Mouse (Mus musculus): Measurements from ENCODE around the gene Slc35d3. TPM values are rescaled to one million over a fixed set of nuclear protein-coding genes. Genes with fewer than 3 reads are reported as not detected.

Gene Slc35d3
- total and polyA plus RNA-seq, 2 experiments from 2014 or later, result 2.9 to 4.5 TPM

- Histone ChIP-seq H3K9ac (replicated peaks; ENCODE audit: low read length) (no peak overlapping the region), H3K4me2 (ENCODE audit: low read depth, low read length) (no peak overlapping the region), H3K27ac (no peak overlapping the region), H3K27me3 (ENCODE audit: insufficient read depth, low read length) (peaks cover 10% of the 10 kb centered on the region), H3K9me3 (ENCODE audit: low read length) (no peaks in the 10 kb centered on the region), H3K4me1 (ENCODE audit: insufficient read depth, low read length) (0 out of 2 replicates have a peak, but pooled peaks cover 7% of the 10 kb centered on the region), H3K36me3 (ENCODE audit: insufficient read depth, low read length) (no peaks in the 10 kb centered on the region; the same call in 1 of the 2 replicates), H3K4me3 (ENCODE audit: low read length) (no peak overlapping the region)
- TF ChIP-seq CTCF (IDR thresholded peaks at IDR 0.05; ENCODE audit: low read depth), result no peak
- no peak for DNase-seq (ENCODE audit: low spot score)
- ATAC-seq, result no peak
- 87% methylated on average over 7 of the region's 7 CpGs for WGBS
These were observed 4.5 kb upstream of the Slc35d3 start for GRCm38 (mm10) chr10:19855597-19856306.

- Histone ChIP-seq H3K9me3 (ENCODE audit: low read length) (no peaks in the 10 kb centered on the region), H3K9ac (replicated peaks; ENCODE audit: low read length) (no peak overlapping the region), H3K4me1 (ENCODE audit: insufficient read depth, low read length) (peaks cover 11% of the 10 kb centered on the region; the same call in 1 of the 2 replicates), H3K27ac (no peak overlapping the region), H3K4me2 (ENCODE audit: low read depth, low read length) (no peak overlapping the region), H3K4me3 (ENCODE audit: low read length) (no peak overlapping the region), H3K36me3 (ENCODE audit: insufficient read depth, low read length) (no peaks in the 10 kb centered on the region), H3K27me3 (ENCODE audit: insufficient read depth, low read length) (peaks cover 24% of the 10 kb centered on the region)
- DNase-seq (ENCODE audit: low spot score), result no peak
- WGBS, result 74% methylated on average over 2 of the region's 2 CpGs
- no peak for TF ChIP-seq CTCF (IDR thresholded peaks at IDR 0.05; ENCODE audit: low read depth)
- ATAC-seq, result no peak
These were observed 2.4 kb upstream of the Slc35d3 start for GRCm38 (mm10) chr10:19853609-19854008.

GRCm38 (mm10) chr10:19852776-19853175 lies 1.5 kb upstream of the Slc35d3 start:
- Histone ChIP-seq H3K27me3 (ENCODE audit: insufficient read depth, low read length) (peaks cover 24% of the 10 kb centered on the region), H3K36me3 (ENCODE audit: insufficient read depth, low read length) (no peaks in the 10 kb centered on the region), H3K4me3 (ENCODE audit: low read length) (no peak overlapping the region), H3K9me3 (ENCODE audit: low read length) (no peaks in the 10 kb centered on the region), H3K27ac (no peak overlapping the region), H3K4me2 (ENCODE audit: low read depth, low read length) (no peak overlapping the region), H3K9ac (replicated peaks; ENCODE audit: low read length) (no peak overlapping the region), H3K4me1 (ENCODE audit: insufficient read depth, low read length) (peaks cover 11% of the 10 kb centered on the region; the same call in 1 of the 2 replicates)
- no peak for TF ChIP-seq CTCF (IDR thresholded peaks at IDR 0.05; ENCODE audit: low read depth)
- ATAC-seq (no peak), DNase-seq (ENCODE audit: low spot score) (no peak)
- 34% methylated on average over 6 of the region's 6 CpGs for WGBS

- peaks cover 11% of the 10 kb centered on the region; the same call in 1 of the 2 replicates for H3K4me1 ChIP-seq (ENCODE audit: insufficient read depth, low read length)
- peak overlapping the region; percentile 44 for H3K9ac ChIP-seq (replicated peaks; ENCODE audit: low read length)
- no peaks in the 10 kb centered on the region for H3K9me3 ChIP-seq (ENCODE audit: low read length)
- no peaks in the 10 kb centered on the region for H3K36me3 ChIP-seq (ENCODE audit: insufficient read depth, low read length)
- H3K4me2 ChIP-seq (ENCODE audit: low read depth, low read length), result peak overlapping the region; percentile 100
- under 1% methylated on average over 36 of the region's 36 CpGs for WGBS
- H3K27ac ChIP-seq, result peak overlapping the region; percentile 32; the same call in 1 of the 2 replicates
- ATAC-seq (peak; percentile 41), DNase-seq (ENCODE audit: low spot score) (peak; percentile 43)
- TF ChIP-seq CTCF (IDR thresholded peaks at IDR 0.05; ENCODE audit: low read depth), result no peak
- peaks cover 24% of the 10 kb centered on the region for H3K27me3 ChIP-seq (ENCODE audit: insufficient read depth, low read length)
- peak overlapping the region; percentile 60 for H3K4me3 ChIP-seq (ENCODE audit: low read length)
These were observed 688 bp downstream of the Slc35d3 start for GRCm38 (mm10) chr10:19850544-19850997.

GRCm38 (mm10) chr10:19849771-19850365 lies 1.4 kb downstream of the Slc35d3 start:
- peaks cover 24% of the 10 kb centered on the region for H3K27me3 ChIP-seq (ENCODE audit: insufficient read depth, low read length)
- peak; percentile 46 for ATAC-seq
- H3K27ac ChIP-seq, result 0 out of 2 replicates have a peak overlapping the region, but pooled peaks have one; percentile 32
- H3K9me3 ChIP-seq (ENCODE audit: low read length), result no peaks in the 10 kb centered on the region
- H3K4me2 ChIP-seq (ENCODE audit: low read depth, low read length), result peak overlapping the region; percentile 100
- WGBS, result 0% methylated on average over 32 of the region's 32 CpGs
- DNase-seq (ENCODE audit: low spot score), result peak; percentile 18
- no peak for TF ChIP-seq CTCF (IDR thresholded peaks at IDR 0.05; ENCODE audit: low read depth)
- H3K9ac ChIP-seq (replicated peaks; ENCODE audit: low read length), result peak overlapping the region; percentile 44
- peak overlapping the region; percentile 60 for H3K4me3 ChIP-seq (ENCODE audit: low read length)
- H3K4me1 ChIP-seq (ENCODE audit: insufficient read depth, low read length), result peaks cover 11% of the 10 kb centered on the region; the same call in 1 of the 2 replicates
- H3K36me3 ChIP-seq (ENCODE audit: insufficient read depth, low read length), result no peaks in the 10 kb centered on the region

- peak overlapping the region; percentile 60 for H3K4me3 ChIP-seq (ENCODE audit: low read length)
- ATAC-seq (peak; percentile 11; the same call in 1 of the 2 replicates), DNase-seq (ENCODE audit: low spot score) (peak; percentile 10)
- peak overlapping the region; percentile 100 for H3K4me2 ChIP-seq (ENCODE audit: low read depth, low read length)
- H3K36me3 ChIP-seq (ENCODE audit: insufficient read depth, low read length), result no peaks in the 10 kb centered on the region
- no peaks in the 10 kb centered on the region for H3K9me3 ChIP-seq (ENCODE audit: low read length)
- H3K27ac ChIP-seq, result no peak overlapping the region
- H3K27me3 ChIP-seq (ENCODE audit: insufficient read depth, low read length), result peaks cover 24% of the 10 kb centered on the region
- 10% methylated on average over 44 of the region's 44 CpGs for WGBS
- no peak for TF ChIP-seq CTCF (IDR thresholded peaks at IDR 0.05; ENCODE audit: low read depth)
- peaks cover 11% of the 10 kb centered on the region; the same call in 1 of the 2 replicates for H3K4me1 ChIP-seq (ENCODE audit: insufficient read depth, low read length)
- 0 out of 2 replicates have a peak overlapping the region, but pooled peaks have one; percentile 44 for H3K9ac ChIP-seq (replicated peaks; ENCODE audit: low read length)
These were observed 2.1 kb downstream of the Slc35d3 start for GRCm38 (mm10) chr10:19848928-19849770.

Data from hindbrain, postnatal 0 days (tissue).